10 mouse cellular contexts compared by ENCODE assay signal in the genomic region with DNA sequence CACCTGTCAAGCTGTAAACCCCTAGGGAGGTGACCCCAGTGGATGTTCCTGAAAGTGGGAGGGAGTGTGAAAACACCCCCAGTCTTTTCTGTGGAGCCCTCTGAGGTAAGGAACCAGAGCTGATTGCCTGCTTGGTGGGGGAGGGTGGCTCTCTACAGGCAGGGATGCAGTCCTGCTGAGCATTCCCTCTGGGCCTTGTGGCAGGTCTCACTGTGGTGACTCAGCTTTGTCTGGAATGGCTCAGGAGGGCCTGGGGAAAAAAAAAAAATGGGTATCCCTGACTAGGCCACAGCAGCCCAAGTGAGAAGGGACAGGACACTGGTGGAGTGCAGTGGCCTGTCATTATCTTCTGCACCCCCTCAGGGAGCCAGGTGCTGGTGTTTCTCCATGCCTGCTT. TPM values are rescaled to one million over a fixed set of nuclear protein-coding genes. Genes with fewer than 3 reads are reported as not detected.
DNase-seq lines count a peak whose midpoint lies in the region; ATAC-seq and TF ChIP-seq lines count a peak whose summit lies in the region.
"Had no signal": no experiment of that assay in that cellular context is flagged by ENCODE, and none has a peak within 500 bp of the region (broad histone marks: within the 10 kb centered on the region; RNA-seq: fewer than 3 reads in every experiment).

No protein-coding gene starts in this region.

- peak overlapping the region; percentile 58; the same call in 1 of the 2 replicates for H3K27ac ChIP-seq in heart, embryonic 13.5 days (replicated peaks)
- H3K27ac ChIP-seq in embryonic facial prominence, embryonic 10.5 days (replicated peaks): 0 out of 2 replicates have a peak overlapping the region, but pooled peaks have one; percentile 88
- H3K27ac ChIP-seq in hindbrain, postnatal 0 days: no peak overlapping the region
- no peak overlapping the region for H3K27ac ChIP-seq in midbrain, postnatal 0 days (ENCODE audit: low read depth, low read length)
- H3K27ac ChIP-seq in heart, adult 2 months: no peak overlapping the region

- intact Hi-C loops in heart, postnatal 36 days (cut with DNase I): no loop called here
- intact Hi-C loops in left cerebral cortex, postnatal 25 days (cut with DNase I): no loop called here
- intact Hi-C loops in heart, adult 2 months (cut with DNase I): no loop called here

- no peaks in the 10 kb centered on the region for H3K79me2 ChIP-seq in heart, adult 2 months (replicated peaks; ENCODE audit: control insufficient read depth, insufficient read depth, low read length)

- no peak for ATAC-seq in heart, embryonic 13.5 days (ENCODE audit: extremely low read depth, insufficient number of reproducible peaks, low FRiP score, low TSS enrichment)
- ATAC-seq in hindbrain, postnatal 0 days: no peak
- ATAC-seq in midbrain, postnatal 0 days (ENCODE audit: low FRiP score): no peak

- H3K27me3 ChIP-seq in heart, embryonic 13.5 days (replicated peaks): no peaks in the 10 kb centered on the region
- no peaks in the 10 kb centered on the region for H3K27me3 ChIP-seq in embryonic facial prominence, embryonic 10.5 days (replicated peaks; ENCODE audit: low read depth, poor library complexity, severe bottlenecking)
- H3K27me3 ChIP-seq in hindbrain, postnatal 0 days (ENCODE audit: insufficient read depth, low read length): no peaks in the 10 kb centered on the region
- no peaks in the 10 kb centered on the region for H3K27me3 ChIP-seq in midbrain, postnatal 0 days (ENCODE audit: insufficient read depth, low read length)
- H3K27me3 ChIP-seq in heart, adult 2 months (ENCODE audit: control insufficient read depth, insufficient read depth, low read length): no peaks in the 10 kb centered on the region

- H3K9me3 ChIP-seq in heart, embryonic 13.5 days: no peaks in the 10 kb centered on the region
- no peaks in the 10 kb centered on the region for H3K9me3 ChIP-seq in embryonic facial prominence, embryonic 10.5 days
- H3K9me3 ChIP-seq in hindbrain, postnatal 0 days (ENCODE audit: low read length): no peaks in the 10 kb centered on the region
- H3K9me3 ChIP-seq in midbrain, postnatal 0 days (ENCODE audit: low read length): no peaks in the 10 kb centered on the region

- TF ChIP-seq CTCF in hindbrain, postnatal 0 days (IDR thresholded peaks at IDR 0.05; ENCODE audit: low read depth): no peak
- no peak for TF ChIP-seq CTCF in midbrain, postnatal 0 days (IDR thresholded peaks at IDR 0.05)
- TF ChIP-seq CTCF in heart, adult 2 months (IDR thresholded peaks at IDR 0.05): no peak

- no peak for DNase-seq in heart, postnatal 36 days
- no peak for DNase-seq in embryonic facial prominence, embryonic 10.5 days (ENCODE audit: low spot score)
- no peak for DNase-seq in hindbrain, postnatal 0 days (ENCODE audit: low spot score)
- no peak for DNase-seq in midbrain, postnatal 0 days (ENCODE audit: low spot score)
- DNase-seq in right cerebral cortex, adult 2 months (ENCODE audit: low spot score in 2 of 2): no peak
- DNase-seq in left cerebral cortex, postnatal 25 days (ENCODE audit: low spot score in 2 of 2): no peak
- no peak for DNase-seq in heart, adult 2 months
- DNase-seq: lung, adult 2 months; spleen, adult 18-20 months had no signal

- no peak for TF ChIP-seq POLR2A in heart, adult 2 months (IDR thresholded peaks at IDR 0.05; ENCODE audit: insufficient read depth, low read depth, low read length)

- H3K4me2 ChIP-seq in heart, embryonic 13.5 days: peak overlapping the region; percentile 83
- H3K4me2 ChIP-seq in hindbrain, postnatal 0 days (ENCODE audit: low read depth, low read length): peak overlapping the region; percentile 64; the same call in 1 of the 2 replicates
- H3K4me2 ChIP-seq in midbrain, postnatal 0 days (ENCODE audit: low read depth, low read length, poor library complexity, severe bottlenecking): peak overlapping the region; percentile 80

- peak overlapping the region; percentile 87 for H3K9ac ChIP-seq in heart, embryonic 13.5 days
- H3K9ac ChIP-seq in hindbrain, postnatal 0 days (replicated peaks; ENCODE audit: low read length): no peak overlapping the region
- H3K9ac ChIP-seq in midbrain, postnatal 0 days (replicated peaks; ENCODE audit: low read length, poor library complexity, severe bottlenecking): 0 out of 2 replicates have a peak overlapping the region, but pooled peaks have one; percentile 36
- H3K9ac ChIP-seq in heart, adult 2 months (ENCODE audit: low read depth, low read length): no peak overlapping the region

- TF ChIP-seq EP300 in heart, adult 2 months (IDR thresholded peaks at IDR 0.05; ENCODE audit: insufficient read depth, low read depth, low read length): no peak

- peaks cover 8% of the 10 kb centered on the region for H3K36me3 ChIP-seq in heart, embryonic 13.5 days
- H3K36me3 ChIP-seq in embryonic facial prominence, embryonic 10.5 days (replicated peaks): peaks cover 46% of the 10 kb centered on the region
- H3K36me3 ChIP-seq in hindbrain, postnatal 0 days (ENCODE audit: insufficient read depth, low read length): no peaks in the 10 kb centered on the region; the same call in 1 of the 2 replicates
- H3K36me3 ChIP-seq in midbrain, postnatal 0 days (ENCODE audit: insufficient read depth, low read length): peaks cover 11% of the 10 kb centered on the region; the same call in 1 of the 2 replicates
- H3K36me3 ChIP-seq in heart, adult 2 months (ENCODE audit: control insufficient read depth, insufficient read depth, low read length): no peaks in the 10 kb centered on the region

- H3K4me3 ChIP-seq in heart, embryonic 13.5 days: peak overlapping the region; percentile 80
- peak overlapping the region; percentile 90 for H3K4me3 ChIP-seq in embryonic facial prominence, embryonic 10.5 days
- H3K4me3 ChIP-seq in hindbrain, postnatal 0 days (ENCODE audit: low read length): no peak overlapping the region
- peak overlapping the region; percentile 75 for H3K4me3 ChIP-seq in midbrain, postnatal 0 days (ENCODE audit: low read depth, low read length)
- H3K4me3 ChIP-seq in heart, adult 2 months: no peak overlapping the region

- peaks cover 42% of the 10 kb centered on the region for H3K4me1 ChIP-seq in heart, embryonic 13.5 days
- peaks cover 28% of the 10 kb centered on the region for H3K4me1 ChIP-seq in embryonic facial prominence, embryonic 10.5 days
- peaks cover 14% of the 10 kb centered on the region; the same call in 1 of the 2 replicates for H3K4me1 ChIP-seq in hindbrain, postnatal 0 days (ENCODE audit: insufficient read depth, low read length)
- H3K4me1 ChIP-seq in midbrain, postnatal 0 days (ENCODE audit: insufficient read depth, low read length): peaks cover 8% of the 10 kb centered on the region
- peaks cover 3% of the 10 kb centered on the region; the same call in 1 of the 2 replicates for H3K4me1 ChIP-seq in heart, adult 2 months (ENCODE audit: control insufficient read depth, insufficient read depth, low read length)

RNA-seq across cellular contexts. Expression of a gene that starts 1.8 kb away (rescaled TPM):
- polyA plus RNA-seq in heart, embryonic 13.5 days (2015; fragmentation: Nextera tagmentation; extraction: Ambion mirVana): 21.9 and 22.0 TPM in 2 replicates
- 1 to 10 TPM; 5.6 to 6.5 TPM for total RNA-seq in heart, postnatal 36 days (2021)
- 62.8 and 64.3 TPM in 2 replicates for polyA plus RNA-seq in embryonic facial prominence, embryonic 10.5 days (2016; fragmentation: Nextera tagmentation; extraction: Ambion mirVana)
- 56.9 and 60.6 TPM in 2 replicates for total RNA-seq in hindbrain, postnatal 0 days (2014; rRNA removed)
- 31.3 and 32.6 TPM in 2 replicates for polyA plus RNA-seq in hindbrain, postnatal 0 days (2015; fragmentation: Nextera tagmentation; extraction: Ambion mirVana)
- total RNA-seq in midbrain, postnatal 0 days (2014; rRNA removed): 50.5 and 56.4 TPM in 2 replicates
- polyA plus RNA-seq in midbrain, postnatal 0 days (2015; fragmentation: Nextera tagmentation; extraction: Ambion mirVana): 39.1 and 40.1 TPM in 2 replicates
- 10 to 100 TPM; 10.9 to 12.3 TPM for total RNA-seq in left cerebral cortex, postnatal 25 days (2021)
- 1 to 10 TPM; 4.5 to 5.5 TPM for total RNA-seq in heart, adult 2 months (2021)
- 9.9 and 10.6 TPM in 2 replicates for polyA plus RNA-seq in heart, adult 2 months (2012; rRNA removed)

RNA-seq across cellular contexts. Expression of a gene that starts 29.6 kb away (rescaled TPM):
- 29.6 and 32.6 TPM in 2 replicates for polyA plus RNA-seq in heart, embryonic 13.5 days (2015; fragmentation: Nextera tagmentation; extraction: Ambion mirVana)
- 10 to 100 TPM; 37.8 to 39.3 TPM for total RNA-seq in heart, postnatal 36 days (2021)
- 43.9 and 46.9 TPM in 2 replicates for polyA plus RNA-seq in embryonic facial prominence, embryonic 10.5 days (2016; fragmentation: Nextera tagmentation; extraction: Ambion mirVana)
- total RNA-seq in hindbrain, postnatal 0 days (2014; rRNA removed): 50.1 and 54.2 TPM in 2 replicates
- 35.2 and 36.9 TPM in 2 replicates for polyA plus RNA-seq in hindbrain, postnatal 0 days (2015; fragmentation: Nextera tagmentation; extraction: Ambion mirVana)
- total RNA-seq in midbrain, postnatal 0 days (2014; rRNA removed): 43.9 and 44.4 TPM in 2 replicates
- polyA plus RNA-seq in midbrain, postnatal 0 days (2015; fragmentation: Nextera tagmentation; extraction: Ambion mirVana): 34.6 and 35.9 TPM in 2 replicates
- 10 to 100 TPM; 24.6 to 27.2 TPM for total RNA-seq in left cerebral cortex, postnatal 25 days (2021)
- total RNA-seq in heart, adult 2 months (2021): 10 to 100 TPM; 38.7 to 40.8 TPM
- 32.2 and 41.4 TPM in 2 replicates for polyA plus RNA-seq in heart, adult 2 months (2012; rRNA removed)

RNA-seq across cellular contexts. Expression of a gene that starts 29.8 kb away (rescaled TPM):
- 139 and 150 TPM in 2 replicates for polyA plus RNA-seq in heart, embryonic 13.5 days (2015; fragmentation: Nextera tagmentation; extraction: Ambion mirVana)
- total RNA-seq in heart, postnatal 36 days (2021): 10 to 100 TPM; 60.2 to 68.3 TPM
- polyA plus RNA-seq in embryonic facial prominence, embryonic 10.5 days (2016; fragmentation: Nextera tagmentation; extraction: Ambion mirVana): 34.1 and 35.6 TPM in 2 replicates
- 5.0 and 9.6 TPM in 2 replicates for total RNA-seq in hindbrain, postnatal 0 days (2014; rRNA removed)
- 17.1 and 17.3 TPM in 2 replicates for polyA plus RNA-seq in hindbrain, postnatal 0 days (2015; fragmentation: Nextera tagmentation; extraction: Ambion mirVana)
- total RNA-seq in midbrain, postnatal 0 days (2014; rRNA removed): 5.5 and 8.0 TPM in 2 replicates
- 8.4 and 11.3 TPM in 2 replicates for polyA plus RNA-seq in midbrain, postnatal 0 days (2015; fragmentation: Nextera tagmentation; extraction: Ambion mirVana)
- total RNA-seq in left cerebral cortex, postnatal 25 days (2021): 1 to 10 TPM; 4.0 to 4.8 TPM
- total RNA-seq in heart, adult 2 months (2021): 10 to 100 TPM; 61.2 to 61.8 TPM
- polyA plus RNA-seq in heart, adult 2 months (2012; rRNA removed): 101 and 154 TPM in 2 replicates

Comparison
In these comparisons a context has a peak if more than half of its experiments do, and no peak if none do; other contexts are left out.
1. H3K27ac ChIP-seq: peak in heart, embryonic 13.5 days (single experiment) and embryonic facial prominence, embryonic 10.5 days (single experiment); none in hindbrain, postnatal 0 days (single experiment), midbrain, postnatal 0 days (single experiment) and heart, adult 2 months (single experiment).
2. H3K4me3 ChIP-seq: peak in heart, embryonic 13.5 days (single experiment), embryonic facial prominence, embryonic 10.5 days (single experiment) and midbrain, postnatal 0 days (single experiment); none in hindbrain, postnatal 0 days (single experiment) and heart, adult 2 months (single experiment).
3. H3K9ac ChIP-seq: peak in heart, embryonic 13.5 days (single experiment) and midbrain, postnatal 0 days (single experiment); none in hindbrain, postnatal 0 days (single experiment) and heart, adult 2 months (single experiment).
4. Peak in every context shown above with its lines, with median percentiles within 50 percentile points of each other: H3K4me2 ChIP-seq.